Mouse (Mus musculus): ENCODE data around the gene Hpse2. TPM values are rescaled to one million over a fixed set of nuclear protein-coding genes. Genes with fewer than 3 reads are reported as not detected.

Hpse2 gene
- polyA plus RNA-seq (2015; fragmentation: Nextera tagmentation; extraction: Ambion mirVana), result 0.33 and 0.59 TPM in 2 replicates

DNA sequence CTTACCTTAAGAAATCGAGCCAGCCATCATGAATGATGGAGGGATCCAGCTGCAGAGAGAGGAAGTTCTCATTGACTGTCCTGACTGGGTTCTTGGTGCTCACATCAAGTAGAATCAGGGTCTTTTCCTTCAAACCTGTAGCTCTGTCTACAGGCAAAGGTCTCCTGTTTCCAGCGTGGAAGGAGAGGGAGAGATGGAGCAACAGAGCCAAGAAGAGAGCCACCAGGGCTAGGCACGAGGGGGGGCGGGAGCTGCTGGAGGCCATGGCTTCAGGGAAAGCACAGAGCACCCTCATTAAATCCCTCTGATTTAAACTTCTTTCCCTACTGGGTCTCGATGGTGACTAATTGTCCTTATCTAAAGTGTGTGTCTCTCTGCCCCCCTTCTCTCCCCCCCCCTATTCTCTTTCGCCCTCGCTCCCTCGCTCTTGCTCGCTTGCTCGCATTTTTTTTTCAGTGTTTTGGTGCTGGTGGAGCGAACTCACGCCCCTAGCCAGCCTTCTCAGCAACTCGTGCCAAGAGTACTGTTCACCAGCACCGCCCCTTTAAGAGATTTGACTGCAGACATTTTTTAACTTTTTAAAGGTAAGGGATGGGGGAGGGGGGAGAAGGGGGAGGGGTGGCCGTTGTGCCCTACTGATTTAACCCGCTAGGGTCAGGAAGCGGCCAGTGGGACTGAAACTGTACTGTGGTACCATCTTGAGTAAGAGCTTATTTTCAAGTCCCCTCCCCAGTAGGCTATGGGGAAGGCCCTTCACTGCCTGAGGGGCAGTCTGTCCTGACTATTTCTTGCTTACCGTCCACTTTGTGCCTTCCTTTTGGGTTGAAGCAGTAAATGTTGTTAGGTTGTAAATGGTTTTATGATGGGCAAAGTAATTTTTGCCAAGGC, at the start of gene Hpse2:
Hpse2 (minus strand) TSS at position 339 of the 888 bp plus-strand sequence.

DNA sequence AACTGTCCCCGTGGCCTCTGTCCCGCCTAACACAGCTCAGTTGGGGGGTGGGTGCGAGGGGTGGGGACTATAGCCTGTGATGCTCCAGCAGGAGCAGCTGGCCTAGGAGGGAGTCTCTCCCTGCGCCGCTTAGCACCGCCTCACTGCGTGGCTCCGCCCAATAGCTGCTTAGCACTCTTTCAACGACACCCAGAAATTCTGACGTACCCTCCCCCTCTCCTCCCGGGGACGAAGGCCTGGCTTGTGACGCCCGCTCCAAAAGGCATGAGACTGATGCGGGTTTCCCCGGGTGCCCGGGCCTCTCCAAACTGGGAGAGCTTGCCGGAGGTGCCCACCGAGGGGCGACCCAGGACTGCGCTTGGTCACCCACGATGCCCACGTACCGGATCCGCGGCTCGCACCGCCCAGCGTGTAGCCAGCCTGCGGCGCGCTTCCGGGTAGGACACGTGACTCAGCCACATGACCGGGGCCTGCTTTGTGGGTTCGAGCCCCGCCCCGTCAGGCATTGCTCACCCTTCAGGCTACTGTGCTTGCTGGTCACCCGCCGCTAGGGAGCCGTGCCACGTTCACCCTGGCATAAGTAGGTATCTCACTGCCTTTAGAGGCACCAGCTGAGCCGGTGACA, 608.5 kb downstream of the Hpse2 start, which contains the start of gene Hps1:
Hps1 (minus strand) TSS at position 448 of the 625 bp plus-strand sequence.

DNA sequence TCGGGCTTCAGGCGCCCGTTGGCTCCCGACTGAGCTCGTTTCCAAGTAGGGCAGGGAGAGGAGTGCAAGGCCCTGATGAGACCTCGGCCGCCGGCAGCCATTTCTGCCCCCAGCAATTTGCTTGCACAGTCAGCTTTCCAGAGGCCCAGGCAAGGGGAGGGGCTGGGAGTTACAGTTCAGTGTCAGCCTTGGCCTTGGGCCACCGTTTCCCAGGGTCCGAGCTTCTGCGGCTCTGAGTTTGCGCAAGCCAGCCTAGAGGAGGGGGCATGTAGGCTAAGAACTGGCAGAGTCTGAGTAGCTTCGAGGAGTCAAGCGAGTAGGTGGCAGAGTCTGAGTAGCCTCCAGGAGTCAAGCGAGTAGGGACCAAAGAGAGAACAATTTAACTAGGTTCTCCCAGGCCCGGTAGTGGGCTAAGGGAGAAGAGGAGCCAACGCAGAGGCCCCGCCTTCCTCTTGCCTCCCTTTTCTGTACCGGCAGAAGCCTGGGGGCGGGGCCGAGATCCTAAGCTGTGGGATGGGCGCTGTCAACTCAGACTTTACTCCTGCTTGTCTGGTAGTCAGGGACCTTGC, 635.7 kb downstream of the Hpse2 start, which contains the start of gene Pyroxd2:
Pyroxd2 (minus strand) TSS at position 413 of the 569 bp plus-strand sequence.

Other genes with a start within 250 kb of the Hpse2 start
- gene Cnnm1, start 52.1 kb upstream of the Hpse2 start, polyA plus RNA-seq (2015; fragmentation: Nextera tagmentation; extraction: Ambion mirVana), result 0.07 and 0.09 TPM in 2 replicates
- gene Got1, start 136.2 kb upstream of the Hpse2 start, polyA plus RNA-seq (2015; fragmentation: Nextera tagmentation; extraction: Ambion mirVana), result 103 and 114 TPM in 2 replicates
- gene Nkx2-3, start 224.0 kb upstream of the Hpse2 start, polyA plus RNA-seq (2015; fragmentation: Nextera tagmentation; extraction: Ambion mirVana), result not detected in 2 replicates